Mouse (Mus musculus) E14TG2a.4 (cell line): Measurements from ENCODE around the gene 9530068E07Rik.

Source experiments
- CTCF ChIP-seq: conservative IDR thresholded peaks from 2 replicates; pipeline ENCODE4 v1.5.1; 2014; ENCODE audit warnings: low read length
- NANOG ChIP-seq: IDR thresholded peaks from 2 replicates; pipeline ENCODE4 v1.6.1; 2014; ENCODE audit warnings: borderline replicate concordance, low read length, mixed read lengths
- POU5F1 ChIP-seq: IDR thresholded peaks from 2 replicates; pipeline ENCODE4 v1.6.1; 2014; ENCODE audit warnings: low read length, borderline replicate concordance

GRCm38 (mm10) chr11:52348156-52348555, 48.1 kb upstream of the 9530068E07Rik start:
- TF ChIP-seq CTCF: no peak
- TF ChIP-seq POU5F1: no peak
- no peak for TF ChIP-seq NANOG
